Mouse (Mus musculus) cerebellum, postnatal 10 days (tissue): ENCODE results near the gene Zfp319.

Experiments used
- DNase-seq, 2 experiments: peaks; one replicate each; pipeline ENCODE4 v3.0.0; 2021; ENCODE audit warnings: mixed read lengths in 2 of 2

Gene Zfp319

DNA sequence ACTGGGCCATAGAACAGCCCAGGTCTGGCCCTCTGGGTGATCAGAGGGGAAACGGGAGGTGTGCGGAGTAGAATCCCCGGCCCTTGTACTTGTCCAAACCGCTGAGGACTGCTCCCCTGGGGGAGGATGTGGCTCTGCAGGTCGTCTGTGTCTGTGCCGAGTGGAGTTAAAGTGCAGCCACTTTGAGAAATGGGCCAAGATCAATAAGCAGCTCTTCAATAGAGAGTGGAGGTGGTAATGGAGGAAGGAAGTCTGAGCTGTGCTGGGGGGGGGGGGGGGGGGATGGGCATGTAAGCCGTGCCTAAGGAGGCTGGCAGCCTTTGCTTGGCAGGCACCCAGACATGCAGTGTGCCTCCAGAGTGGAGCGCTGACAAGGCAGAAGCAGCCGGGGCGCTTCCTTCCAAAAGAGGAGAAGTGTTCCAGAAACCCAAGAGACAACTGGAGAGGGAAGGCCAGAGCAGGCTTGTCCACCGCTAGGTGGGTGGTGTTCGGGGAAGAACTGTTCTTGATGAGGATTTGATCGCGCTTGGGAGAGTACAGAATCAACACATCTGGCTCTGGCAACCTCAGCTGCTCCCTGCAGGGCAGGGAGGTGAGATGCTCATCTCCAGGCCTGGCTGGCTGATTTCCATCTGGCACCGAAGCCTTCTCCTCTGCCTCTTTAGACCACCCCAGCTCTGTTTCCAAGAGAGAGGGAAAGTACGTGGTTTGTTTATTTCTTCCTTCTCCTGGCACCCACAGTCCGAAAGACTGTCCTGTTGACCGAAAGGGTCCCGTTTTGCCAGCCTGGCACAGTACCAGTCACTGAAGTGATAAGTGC, 17.3 kb upstream of the Zfp319 start:
- peak; percentile 84 to 90 for DNase-seq

DNA sequence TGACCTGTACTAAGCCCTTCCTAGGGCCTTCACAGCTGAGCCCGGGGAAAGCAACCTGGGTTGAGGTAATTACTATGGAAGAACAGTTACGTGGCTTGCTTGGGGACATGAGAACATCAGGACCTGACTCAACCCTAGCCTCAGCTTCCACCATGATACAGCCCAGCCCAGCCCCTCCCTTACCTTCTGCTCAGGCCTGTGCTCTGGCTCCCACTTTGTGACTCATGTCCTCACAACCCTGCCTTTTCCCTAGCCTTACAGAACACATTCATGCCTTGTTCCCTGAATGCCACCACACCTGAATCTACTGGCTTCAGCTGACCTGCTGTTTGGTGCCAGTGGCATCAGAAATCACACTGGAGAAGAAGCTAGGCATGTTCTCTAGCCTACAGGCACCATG, 16.6 kb upstream of the Zfp319 start:
- DNase-seq: no peak

DNA sequence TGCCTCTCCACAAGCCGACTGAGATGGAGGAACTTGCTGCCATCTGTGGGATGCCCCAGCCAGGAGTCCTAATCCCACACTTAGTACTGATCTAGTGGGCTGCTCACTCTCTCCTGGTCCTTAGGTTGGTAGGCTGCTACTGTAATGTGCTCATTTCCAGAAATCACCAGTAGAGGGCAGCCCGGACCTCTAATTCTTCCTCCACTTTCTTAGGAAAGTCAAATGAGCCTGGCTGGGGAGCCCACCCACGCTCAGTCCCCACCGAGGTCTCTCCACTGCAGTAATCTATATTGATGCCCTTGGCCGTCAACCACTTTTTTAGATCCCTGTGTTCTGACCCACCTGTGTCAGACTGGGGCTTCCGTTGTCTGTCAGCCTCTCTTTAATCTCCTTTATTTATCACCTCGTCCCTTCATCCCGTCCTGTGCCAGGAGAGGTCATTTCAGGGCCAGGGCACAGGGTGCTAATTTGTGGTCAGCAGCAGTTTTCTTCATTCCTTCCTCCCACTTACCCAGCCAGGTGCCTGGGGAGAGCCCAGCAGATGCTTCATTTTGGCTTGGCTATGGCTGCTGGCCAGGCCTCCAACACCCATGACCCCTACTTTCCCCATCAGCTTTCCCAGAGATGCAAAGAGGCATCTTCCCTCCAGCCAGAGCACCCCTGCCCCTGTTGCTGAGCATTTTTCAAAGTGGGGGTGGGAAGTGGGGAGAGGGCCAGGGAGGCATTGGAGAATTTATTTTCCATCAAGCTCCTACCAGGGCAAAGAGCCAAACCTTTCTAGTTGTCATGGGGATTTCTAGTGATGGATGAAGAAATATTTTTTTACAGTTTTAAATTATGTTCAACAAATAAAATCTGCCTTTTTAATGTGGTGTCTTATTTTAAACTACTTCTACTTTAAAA, 15.1 kb upstream of the Zfp319 start:
- DNase-seq: peak; percentile 91 to 93

DNA sequence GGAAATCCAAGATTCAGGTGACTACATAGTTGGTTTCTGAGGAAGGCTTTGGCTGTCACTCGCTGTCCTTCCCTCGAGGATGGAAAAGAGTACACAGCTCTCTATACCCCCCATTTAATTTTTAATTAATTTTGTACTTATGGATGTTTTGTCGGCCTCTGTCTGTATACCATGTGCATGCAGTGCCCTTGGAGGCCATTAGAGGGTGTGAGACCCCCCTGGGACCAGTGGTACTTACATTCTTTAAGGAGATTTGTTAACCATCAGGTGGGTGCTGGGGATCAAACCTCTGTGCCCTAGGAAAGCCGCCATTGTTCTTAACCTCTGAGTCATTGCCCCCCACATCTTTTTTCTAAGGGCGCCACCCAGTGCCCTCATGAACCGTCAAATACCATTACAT, 12.9 kb upstream of the Zfp319 start:
- no peak for DNase-seq

DNA sequence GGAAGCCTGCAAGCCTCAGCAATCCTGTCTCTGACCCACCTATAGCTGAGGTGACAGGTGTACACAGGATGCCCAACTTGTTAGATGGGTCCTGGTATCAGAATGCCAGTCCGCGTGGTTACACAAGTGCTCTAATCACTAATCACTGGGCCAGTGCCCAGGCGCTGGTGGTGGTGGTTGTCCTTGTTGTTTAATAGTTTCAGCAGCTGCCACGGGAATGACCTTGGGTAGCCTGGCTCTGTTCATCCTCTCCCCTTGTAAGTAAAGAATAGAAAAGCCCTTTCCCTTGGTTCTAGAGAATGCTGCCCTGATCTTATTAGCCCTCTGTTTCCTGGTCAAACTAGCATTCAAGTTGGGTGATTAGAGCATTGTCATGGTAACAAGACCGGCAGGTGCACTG, 10.0 kb upstream of the Zfp319 start:
- DNase-seq: no peak

DNA sequence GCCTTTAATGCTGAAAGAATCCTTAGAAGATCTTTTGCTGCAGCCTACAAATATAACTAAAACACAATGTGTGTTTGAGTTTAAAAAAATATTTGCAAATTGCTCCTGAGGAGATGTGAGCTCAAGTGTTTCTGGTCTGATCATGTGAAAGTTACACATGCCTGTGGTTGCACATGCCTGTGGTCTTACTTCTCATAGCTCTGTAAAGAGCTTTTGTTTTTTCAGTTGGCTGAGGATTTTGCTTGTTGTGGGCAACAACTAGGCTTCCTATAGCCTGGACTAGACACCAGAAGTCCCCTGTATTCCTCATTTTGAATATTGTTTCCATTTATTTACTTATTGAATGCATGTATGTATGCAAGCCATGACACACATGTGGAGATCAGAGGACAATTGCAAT, 4.6 kb upstream of the Zfp319 start:
- no peak for DNase-seq

DNA sequence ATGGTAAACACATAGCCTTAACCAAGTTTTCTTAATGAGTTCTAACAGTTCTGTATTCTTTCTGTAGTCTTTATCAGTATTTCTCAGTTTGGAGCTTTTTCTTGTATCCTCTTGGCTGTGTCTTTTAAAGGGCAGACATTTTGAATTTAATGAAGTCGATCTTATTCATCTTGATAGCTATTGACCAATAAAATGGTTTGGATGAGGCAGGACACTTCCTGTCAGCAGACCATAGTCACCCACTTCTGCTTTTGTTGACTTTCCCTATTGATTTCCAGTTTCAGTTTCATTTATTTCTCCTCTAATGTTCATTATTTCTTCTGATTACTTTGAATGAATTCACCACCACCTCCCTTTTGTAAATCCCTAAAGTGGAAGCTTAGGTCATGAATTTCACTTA, 4.0 kb upstream of the Zfp319 start:
- DNase-seq: no peak

DNA sequence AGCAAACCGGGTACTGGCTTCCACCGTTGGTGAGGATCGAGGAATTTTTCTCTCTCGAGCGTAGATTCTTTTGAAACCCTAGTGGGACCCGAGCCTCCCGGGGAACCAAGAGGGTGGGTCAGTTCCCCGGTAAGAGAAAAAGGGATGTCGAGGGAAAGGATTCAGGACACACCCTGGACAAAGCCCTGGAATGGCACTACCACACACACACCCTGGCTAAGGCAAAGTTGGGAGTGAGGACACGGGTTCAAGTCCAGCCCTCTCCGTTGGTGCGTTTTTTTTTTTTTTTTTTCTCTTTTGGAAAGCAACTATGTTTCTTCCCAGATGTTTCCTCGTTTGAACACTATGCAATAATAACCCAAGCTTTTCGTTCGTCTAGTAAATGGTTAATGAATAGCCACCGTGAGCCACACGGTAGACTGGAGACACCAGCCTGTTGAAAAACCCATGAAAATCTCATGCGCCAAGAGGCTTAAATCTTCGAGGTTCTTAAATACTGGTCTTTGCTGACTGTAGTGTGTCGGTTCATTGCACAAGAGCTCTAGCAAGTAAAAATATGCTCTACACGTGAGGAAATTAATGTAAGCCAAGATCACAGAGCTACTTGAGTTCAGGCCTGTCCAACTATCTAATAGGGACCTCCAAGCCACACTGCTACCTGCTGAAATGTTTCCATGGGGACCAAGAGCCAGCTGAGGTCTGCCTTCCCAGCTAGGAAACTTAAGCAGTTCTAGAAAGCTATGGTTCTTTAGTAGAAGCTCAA, 868 bp upstream of the Zfp319 start:
- peak in 1 of 2 experiments; percentile 1 for DNase-seq

DNA sequence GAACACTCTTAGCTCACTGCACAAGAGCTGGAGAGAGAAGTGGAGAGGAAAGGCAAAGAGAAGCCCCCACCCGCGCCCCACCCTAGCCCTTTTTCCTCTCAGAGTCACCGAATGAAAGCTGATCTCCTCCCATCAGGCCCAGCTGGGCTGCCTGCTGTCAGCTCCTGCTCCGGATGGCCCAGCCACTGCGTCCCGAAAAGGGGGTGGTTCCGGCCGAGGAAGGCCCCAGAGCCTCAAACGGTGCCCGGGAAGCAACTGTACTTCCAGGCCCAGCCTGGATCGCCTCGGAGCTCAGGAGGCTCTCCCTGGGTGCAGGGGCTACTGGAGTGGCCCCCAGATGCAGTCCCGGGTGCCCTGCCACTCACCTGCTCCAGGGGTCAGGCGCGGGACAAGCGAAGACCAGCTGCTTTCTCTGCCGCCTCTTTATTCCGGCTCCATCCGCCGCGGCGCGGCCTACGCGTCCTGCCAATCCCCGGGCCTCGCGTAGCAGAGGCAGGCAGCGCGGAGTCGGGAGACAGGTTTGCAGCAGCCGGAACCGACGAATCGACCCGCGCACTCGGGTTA, 512 bp downstream of the Zfp319 start:
- peak in 1 of 2 experiments; percentile 75 for DNase-seq

DNA sequence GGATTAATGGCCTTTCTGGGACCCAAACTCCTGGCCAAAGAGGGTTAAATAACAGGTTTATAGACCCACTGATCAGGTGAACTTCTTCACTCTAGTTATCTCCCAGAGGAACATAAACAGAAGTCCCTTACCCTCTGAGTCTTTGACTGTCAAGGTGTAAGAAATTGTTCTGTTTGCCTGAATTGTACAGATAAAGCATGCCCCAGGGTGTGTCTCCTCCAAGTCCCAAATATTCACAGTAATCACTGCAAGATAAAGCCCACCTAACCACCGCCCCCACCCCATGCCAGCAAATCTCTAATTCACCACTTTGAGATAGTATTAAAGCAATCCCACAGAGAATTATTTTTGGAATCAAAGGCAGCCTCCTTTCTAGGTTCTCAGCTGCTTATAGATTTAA, 1.4 kb downstream of the Zfp319 start:
- DNase-seq: peak in 1 of 2 experiments; percentile 2

DNA sequence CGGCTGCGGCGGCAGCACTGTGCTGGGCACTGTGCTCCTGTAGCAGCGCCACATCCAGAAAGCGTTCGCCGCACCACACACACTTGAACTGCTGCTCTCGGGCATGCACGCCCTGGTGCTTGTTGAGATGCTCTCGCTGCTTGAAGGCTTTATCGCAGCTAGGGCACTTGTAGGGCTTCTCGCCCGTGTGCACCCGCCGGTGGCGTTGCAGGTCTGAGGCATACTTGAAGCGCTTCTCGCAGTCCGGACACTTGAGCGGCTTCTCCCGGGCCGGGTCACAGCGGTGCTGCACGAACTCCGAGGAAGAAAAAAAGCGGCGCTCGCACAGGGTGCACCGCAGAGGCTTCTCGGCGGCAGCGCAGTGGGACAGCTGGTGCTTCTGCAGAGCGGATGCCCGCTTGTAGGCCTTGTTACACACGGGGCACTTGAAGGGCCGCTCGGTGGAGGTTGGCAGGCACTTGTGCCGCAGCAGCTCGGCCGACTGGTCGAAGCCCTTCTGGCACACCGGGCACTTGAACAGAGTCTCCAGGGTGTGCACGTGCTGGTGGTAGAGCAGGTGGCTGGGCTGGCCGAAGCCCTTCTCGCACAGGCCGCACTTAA, 3.8 kb downstream of the Zfp319 start:
- DNase-seq: peak in 1 of 2 experiments; percentile 8

DNA sequence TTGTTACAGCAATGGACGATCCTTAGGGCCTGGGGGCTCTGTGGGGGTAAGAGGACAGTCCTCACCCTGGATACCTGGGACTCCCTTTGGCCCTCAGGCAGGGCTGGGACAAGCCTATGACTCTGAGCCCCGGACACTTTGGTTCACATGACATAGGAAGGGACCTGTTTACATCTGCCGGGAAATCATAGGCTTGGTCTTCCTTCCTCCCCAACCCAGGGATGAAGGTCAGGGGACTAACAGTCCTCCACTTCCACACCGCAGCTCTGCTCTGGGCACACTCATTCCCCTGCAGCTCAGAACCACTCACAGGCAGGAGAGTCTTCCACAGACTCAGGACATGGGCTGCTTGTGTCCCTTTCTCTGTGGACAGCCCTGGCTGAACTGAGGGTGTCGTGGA, 4.9 kb downstream of the Zfp319 start:
- no peak for DNase-seq

DNA sequence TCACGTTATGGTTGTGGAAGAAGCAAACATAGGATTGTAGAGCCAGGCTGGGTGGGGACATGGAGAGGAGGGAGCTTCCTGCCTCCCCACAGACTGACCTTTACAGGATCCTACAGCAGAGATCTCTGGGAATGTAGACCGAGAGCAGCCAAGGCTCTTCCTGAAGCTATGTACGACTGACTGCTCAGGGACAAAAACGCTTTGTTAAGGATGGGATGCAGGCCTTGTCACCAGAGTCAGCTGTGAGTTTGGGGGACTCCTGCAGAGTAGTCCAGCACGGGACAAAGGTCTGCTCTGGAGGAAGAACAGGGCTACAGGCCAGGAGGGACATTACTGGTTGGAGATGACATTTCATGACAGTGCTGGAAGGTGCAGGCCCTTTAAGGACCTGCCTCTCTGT, 7.1 kb downstream of the Zfp319 start:
- no peak for DNase-seq

DNA sequence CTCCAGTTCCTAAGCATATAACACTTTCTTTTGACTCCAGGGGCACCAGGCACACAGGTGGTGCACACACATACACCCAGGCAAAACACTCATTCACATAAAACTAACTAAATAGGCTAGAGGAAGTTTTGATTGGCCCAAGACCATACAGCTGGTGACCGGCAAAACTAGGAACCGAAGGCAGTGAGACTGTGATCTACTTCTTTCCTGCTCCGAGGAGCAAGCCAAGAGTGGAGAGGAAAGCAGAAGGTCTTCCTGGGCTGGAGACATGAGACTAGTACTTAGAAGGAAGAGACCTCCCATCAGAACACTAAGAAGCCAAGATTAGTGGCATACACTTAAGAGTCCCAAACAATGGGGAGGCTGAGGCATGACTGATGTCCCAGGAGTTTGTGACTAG, 8.5 kb downstream of the Zfp319 start:
- DNase-seq: no peak

DNA sequence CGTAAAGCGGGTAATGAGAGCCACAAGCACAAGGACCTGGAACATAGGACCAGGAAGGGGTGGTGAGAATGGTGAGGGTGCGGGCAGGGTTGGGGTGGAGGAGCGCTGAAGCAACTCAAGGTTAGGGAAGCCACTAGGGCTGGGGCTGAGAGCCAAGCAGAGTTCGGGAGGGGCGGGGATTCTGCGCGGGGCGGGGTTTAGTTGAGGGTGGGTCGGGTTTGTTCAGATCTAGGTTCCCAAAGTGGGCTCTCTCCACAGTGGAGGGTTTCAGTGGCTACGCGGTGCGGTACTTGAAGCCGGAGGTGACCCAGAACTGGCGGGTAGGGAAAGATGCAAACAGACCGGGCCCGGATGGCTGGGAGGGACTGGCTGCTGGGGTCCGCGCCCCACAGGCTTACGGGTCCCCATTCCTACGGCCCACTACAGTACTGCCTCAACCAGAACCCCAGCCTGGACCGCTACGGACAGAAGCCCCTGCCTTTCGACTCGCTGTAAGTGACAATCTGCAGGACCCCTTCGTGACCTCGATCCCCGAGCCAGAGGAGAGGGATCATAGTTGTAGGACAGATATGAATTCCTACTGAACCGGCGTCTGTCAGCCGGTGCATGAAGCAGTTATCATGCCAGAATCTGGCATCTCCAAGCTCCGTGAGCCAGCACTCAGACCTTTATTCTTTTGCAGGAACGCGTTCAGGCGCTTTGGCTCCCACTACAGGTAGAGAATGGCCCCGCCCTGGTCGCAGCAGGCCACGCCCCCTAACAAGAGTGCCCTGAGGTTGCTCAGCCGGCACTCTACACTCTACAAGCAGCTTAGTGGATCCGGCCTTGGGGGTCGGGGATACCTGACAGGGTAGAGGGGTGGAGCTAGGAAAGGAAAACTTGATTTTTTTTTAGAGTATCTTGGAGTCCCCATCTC, 11.3 kb downstream of the Zfp319 start:
- DNase-seq: peak; percentile 78

DNA sequence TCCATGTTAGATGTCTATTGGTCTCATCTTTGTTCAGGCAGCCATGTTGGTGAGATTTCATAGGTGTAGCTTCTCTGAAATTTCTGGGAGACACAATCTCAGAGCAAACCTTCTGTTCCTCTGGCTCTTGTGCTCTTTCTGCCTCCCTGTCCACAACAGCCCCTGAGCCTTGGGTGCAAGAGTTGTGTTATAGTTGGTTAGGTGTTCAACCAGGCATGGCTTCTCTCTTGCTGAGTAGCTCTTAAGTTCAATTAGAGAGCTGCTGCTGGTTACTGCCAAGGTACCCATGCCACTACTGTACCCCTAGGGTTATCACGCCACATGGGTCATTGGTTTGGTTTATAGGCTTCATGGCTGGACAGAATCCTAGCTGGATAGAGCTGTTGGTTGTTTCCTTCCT, 16.4 kb downstream of the Zfp319 start:
- no peak for DNase-seq

DNA sequence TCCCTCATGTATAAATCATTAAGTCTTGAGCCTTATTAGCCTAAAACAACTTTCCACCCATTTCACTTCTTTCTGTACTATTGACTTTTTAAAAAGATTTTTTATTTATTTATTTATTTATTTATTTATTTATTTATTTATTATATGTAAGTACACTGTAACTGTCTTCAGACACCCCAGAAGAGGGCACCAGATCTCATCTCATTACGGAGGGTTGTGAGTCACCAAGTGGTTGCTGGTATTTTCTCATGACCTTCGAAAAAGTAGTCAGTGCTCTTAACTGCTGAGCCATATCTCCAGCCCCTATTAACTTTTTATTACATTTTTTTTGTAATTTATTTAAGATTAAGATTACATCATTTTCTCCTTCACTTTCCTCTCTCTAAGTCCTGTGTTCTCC, 17.0 kb downstream of the Zfp319 start:
- DNase-seq: no peak

DNA sequence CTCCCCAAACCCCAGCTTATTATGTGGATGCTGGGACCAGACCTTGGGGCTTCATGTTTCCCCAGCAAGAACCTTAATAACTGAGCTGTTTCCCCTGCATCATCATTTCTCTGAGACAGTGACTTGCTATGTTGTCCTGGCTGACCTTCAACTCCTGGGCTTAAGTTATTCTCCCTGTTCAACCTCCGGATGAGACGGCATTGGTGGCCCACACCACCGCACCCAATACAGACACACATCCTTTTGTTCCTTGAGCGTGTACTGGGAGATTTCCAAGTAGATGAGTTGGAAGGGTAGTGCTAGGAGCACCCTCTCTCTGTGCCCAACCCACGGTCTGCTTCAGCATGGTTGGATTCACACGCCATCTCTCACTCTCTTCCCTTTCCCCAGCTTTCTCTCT, 17.9 kb downstream of the Zfp319 start:
- DNase-seq: no peak

DNA sequence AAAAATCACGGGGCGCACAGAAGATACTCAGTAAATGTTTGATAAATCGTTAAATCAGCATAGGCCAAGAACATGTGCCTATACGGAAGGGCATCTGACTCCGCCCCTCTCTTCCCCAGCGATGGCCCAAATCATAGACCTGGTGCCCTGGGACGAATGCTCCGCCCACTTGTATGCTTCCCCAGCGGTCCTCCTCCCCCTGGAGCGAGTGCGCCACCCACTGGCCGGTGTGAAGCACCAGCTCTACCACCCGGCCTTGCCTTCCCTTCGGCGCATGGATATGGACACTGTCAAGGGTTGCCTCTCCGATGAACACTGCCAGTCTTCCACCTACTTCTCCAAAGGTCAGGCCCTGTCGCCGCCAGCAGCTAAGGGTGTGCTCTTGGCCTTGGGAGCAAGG, 18.9 kb downstream of the Zfp319 start:
- peak in 1 of 2 experiments; percentile 46 for DNase-seq

DNA sequence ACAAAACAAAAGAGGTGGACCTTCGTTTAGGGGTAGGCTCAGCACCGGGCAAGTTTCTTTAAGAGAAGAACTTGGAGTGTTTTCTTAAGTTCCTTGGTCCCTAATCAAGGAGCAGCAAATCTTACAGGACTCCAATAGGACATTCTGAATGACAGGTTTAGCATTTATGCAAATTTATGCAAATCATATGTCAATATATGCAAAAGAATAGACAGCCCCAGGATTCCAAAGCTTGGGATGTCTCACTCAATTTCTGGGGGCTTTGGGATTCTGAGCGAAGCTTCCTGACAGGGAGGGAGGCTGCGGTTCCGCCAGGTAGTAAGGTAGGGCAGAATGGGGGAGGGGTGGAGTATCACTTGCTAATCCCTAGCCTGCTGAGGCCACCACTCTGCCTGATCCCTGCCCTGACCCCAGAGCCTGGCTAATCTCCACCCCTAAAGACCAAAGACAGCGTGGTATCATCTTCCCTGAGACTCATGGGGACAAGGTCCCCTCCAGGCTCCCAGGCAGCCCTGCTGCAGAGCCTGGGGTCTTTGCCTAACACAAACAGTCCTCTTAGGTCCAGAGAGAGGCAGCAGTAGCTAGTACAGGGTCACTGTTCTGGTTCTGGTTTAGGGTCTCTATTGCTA, 21.3 kb downstream of the Zfp319 start, which contains the start of gene Tepp:
TSS of gene Tepp (plus strand) at position 225 of the 629 bp plus-strand sequence.
- no peak for DNase-seq

DNA sequence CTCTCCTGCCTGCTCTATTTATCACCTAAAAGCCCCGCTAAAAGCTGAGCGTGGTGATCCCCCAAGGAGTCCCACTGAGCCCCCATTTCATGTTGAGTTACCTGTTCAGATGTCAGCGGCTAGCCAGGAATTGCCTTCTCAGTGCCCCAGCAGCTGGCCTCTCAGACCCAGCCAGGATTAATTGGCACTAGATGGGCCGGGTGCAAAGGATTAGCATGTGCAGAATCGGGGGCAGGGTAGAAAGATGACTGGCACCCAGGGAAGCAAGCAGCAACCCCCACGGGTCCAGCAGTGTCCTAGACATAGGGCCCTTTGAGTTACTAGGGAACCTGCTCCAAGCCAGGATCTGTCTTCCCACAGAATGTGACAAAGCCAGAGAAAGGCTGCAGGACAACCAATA, 25.3 kb downstream of the Zfp319 start, which contains the start of gene Cngb1:
TSS of gene Cngb1 (minus strand) at position 155 of the 400 bp plus-strand sequence.
- no peak for DNase-seq
